Mouse (Mus musculus) heart, embryonic 16.5 days (tissue): ENCODE measurements around the gene Mfrp. TPM values are rescaled to one million over a fixed set of nuclear protein-coding genes. Genes with fewer than 3 reads are reported as not detected.
A peak's percentile ranks its signal among the peaks of the same experiment; 100 is the strongest.

Experiments
- ATAC-seq: fragments of 200-750 bp; cut with Nextera tagmentation; replicated peaks from 2 replicates; pipeline ENCODE4 v1.8.0; 2017; ENCODE audit warnings: moderate number of reproducible peaks; ENCODE audit not compliant: insufficient read depth, low FRiP score; ENCODE audit errors: extremely low read depth
- H3K27ac ChIP-seq: fragments of 300-500 bp; sonication (generic); 2 replicates; pipeline ENCODE4 v1.5.1; 2014; ENCODE audit warnings: mild to moderate bottlenecking, low read length, control low read depth, moderate library complexity
- H3K27me3 ChIP-seq: fragments of 300-500 bp; sonication (generic); 2 replicates; pipeline ENCODE4 v1.6.1; 2014; ENCODE audit warnings: low read length, mixed read lengths; ENCODE audit not compliant: control insufficient read depth, insufficient read depth
- H3K36me3 ChIP-seq: fragments of 300-500 bp; sonication (generic); 2 replicates; pipeline ENCODE4 v1.6.1; 2014; ENCODE audit not compliant: control insufficient read depth, insufficient read depth
- H3K4me1 ChIP-seq: fragments of 300-500 bp; sonication (generic); 2 replicates; pipeline ENCODE4 v1.6.1; 2014; ENCODE audit warnings: low read length, mixed read lengths; ENCODE audit not compliant: control insufficient read depth, insufficient read depth
- H3K4me2 ChIP-seq: fragments of 300-500 bp; sonication (generic); 2 replicates; pipeline ENCODE4 v1.6.1; 2014; ENCODE audit warnings: low read depth, mild to moderate bottlenecking, control low read depth, low read length
- H3K4me3 ChIP-seq: fragments of 300-500 bp; sonication (generic); 2 replicates; pipeline ENCODE4 v1.5.1; 2014; ENCODE audit warnings: mild to moderate bottlenecking, control low read depth, low read length
- H3K9ac ChIP-seq: fragments of 300-500 bp; sonication (generic); 2 replicates; pipeline ENCODE4 v1.6.1; 2014; ENCODE audit warnings: low read length, control low read depth
- H3K9me3 ChIP-seq: fragments of 300-500 bp; sonication (generic); replicated peaks from 2 replicates; pipeline ENCODE4 v1.6.1; 2016; ENCODE audit warnings: low read length; ENCODE audit not compliant: control insufficient read depth
- WGBS: fragments of 180-500 bp; shearing (Covaris S2); extraction: QIAGEN DNeasy Blood & Tissue Kit; methylation state at CpG from one replicate; pipeline ENCODE4 v1.1.7; 2014; 5-methylcytosine and 5-hydroxymethylcytosine counted together
- polyA plus RNA-seq: library from polyadenylated mRNA; unstranded; fragments of >200 nt; fragmentation: Nextera tagmentation; extraction: Ambion mirVana; gene quantifications from 2 replicates; pipeline ENCODE4 v1.2.1, GENCODE M21; 2015

Gene Mfrp
- polyA plus RNA-seq, 1 experiment from 2014 or later: not detected

DNA sequence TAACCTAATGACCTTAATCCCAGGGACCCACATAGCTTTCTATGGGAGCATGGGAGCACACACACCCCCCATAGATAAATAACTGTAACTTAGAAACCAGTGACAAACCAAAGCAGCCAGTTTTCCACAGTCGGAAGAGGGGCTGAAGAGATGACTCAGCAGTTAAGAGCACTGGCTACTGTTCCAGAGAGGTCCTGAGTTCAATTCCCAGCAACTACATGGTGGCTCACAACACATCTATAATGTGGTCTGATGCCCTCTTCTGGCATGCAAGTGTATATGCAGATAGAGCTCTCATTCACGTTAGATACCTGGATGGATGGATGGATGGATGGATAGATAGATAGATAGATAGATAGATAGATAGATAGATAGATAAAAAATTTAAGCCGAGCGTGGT is 14.7 kb downstream of the Mfrp start:
- 84% methylated on average over 4 of the region's 4 CpGs for WGBS
- Histone ChIP-seq H3K36me3 (no peaks in the 10 kb centered on the region), H3K27ac (peak overlapping the region; percentile 16; the same call in 1 of the 2 replicates), H3K4me3 (no peak overlapping the region), H3K27me3 (no peaks in the 10 kb centered on the region), H3K9me3 (no peaks in the 10 kb centered on the region), H3K4me1 (peaks cover 2% of the 10 kb centered on the region; the same call in 1 of the 2 replicates), H3K4me2 (no peak overlapping the region), H3K9ac (no peak overlapping the region)
- no peak for ATAC-seq

DNA sequence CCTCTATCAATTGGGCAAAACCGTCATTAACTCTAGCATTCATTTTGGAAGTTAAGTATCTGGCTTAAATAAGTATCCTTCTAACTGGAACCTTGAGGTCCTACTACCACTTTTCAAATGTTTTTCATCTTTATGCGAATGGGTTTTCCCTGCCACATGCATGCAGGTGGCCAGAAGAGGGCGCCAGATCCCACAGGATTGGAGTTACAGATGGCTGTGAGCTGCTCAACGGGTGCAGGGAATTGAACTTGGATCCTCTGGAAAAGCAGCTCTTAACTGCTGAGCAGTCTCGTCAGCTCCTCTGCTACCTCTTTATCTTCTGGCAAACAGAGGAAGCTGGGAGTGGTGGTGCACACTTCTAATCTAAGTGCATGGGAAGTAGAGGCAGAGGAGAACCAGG is 17.5 kb downstream of the Mfrp start:
- Histone ChIP-seq H3K9me3 (no peaks in the 10 kb centered on the region), H3K4me2 (no peak overlapping the region), H3K4me3 (no peak overlapping the region), H3K9ac (no peak overlapping the region), H3K27ac (no peak overlapping the region), H3K27me3 (no peaks in the 10 kb centered on the region), H3K36me3 (no peaks in the 10 kb centered on the region), H3K4me1 (no peaks in the 10 kb centered on the region)
- ATAC-seq: no peak
- 53% methylated on average over 5 of the region's 5 CpGs for WGBS

DNA sequence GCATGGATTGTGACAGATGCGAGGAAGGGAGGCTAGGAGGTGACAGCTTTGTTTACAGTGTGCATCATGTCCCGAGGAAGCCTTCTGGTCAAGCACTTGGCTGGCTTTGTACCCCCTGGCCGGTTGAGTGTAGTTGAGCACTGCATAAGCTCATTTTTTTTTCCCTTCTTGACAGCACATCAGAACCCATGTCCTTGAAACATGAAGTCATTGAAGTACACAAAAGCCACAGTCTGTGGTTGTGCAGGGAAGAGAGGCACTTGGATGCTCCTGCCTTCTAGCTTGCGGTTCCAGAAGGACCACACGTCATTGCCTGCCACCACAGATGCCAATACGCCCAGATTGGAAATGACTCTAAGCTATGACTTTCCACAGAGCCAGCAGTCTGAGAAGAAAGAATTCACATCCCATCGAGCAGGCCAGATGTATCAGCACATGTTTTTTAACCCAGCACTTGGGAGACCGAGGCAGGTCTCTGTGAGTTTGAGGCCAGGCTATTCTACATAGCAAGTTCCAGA is 18.5 kb downstream of the Mfrp start:
- Histone ChIP-seq H3K36me3 (no peaks in the 10 kb centered on the region), H3K27me3 (no peaks in the 10 kb centered on the region), H3K27ac (no peak overlapping the region), H3K4me2 (no peak overlapping the region), H3K4me1 (no peaks in the 10 kb centered on the region), H3K9ac (no peak overlapping the region), H3K9me3 (no peaks in the 10 kb centered on the region), H3K4me3 (no peak overlapping the region)
- no peak for ATAC-seq
- WGBS: 70% methylated on average over 8 of the region's 8 CpGs

DNA sequence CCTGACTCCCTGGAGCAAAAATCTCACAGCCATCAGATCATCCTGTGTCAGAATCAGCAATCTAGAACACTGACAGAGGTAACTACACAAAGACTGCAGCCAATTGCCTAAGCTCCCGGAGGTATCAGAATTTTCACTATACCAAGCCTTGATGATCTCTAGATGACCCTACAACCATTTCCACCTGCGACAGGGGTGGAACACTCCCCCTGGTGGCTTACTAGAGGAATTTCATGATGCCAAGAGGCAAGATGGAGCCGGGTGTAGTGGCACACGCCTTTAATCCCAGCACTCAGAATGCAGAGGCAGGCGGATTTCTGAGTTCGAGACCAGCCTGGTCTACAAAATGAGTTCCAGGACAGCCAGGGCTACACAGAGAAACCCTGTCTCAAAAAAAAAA is 22.8 kb downstream of the Mfrp start:
- no peak for ATAC-seq
- Histone ChIP-seq H3K4me3 (no peak overlapping the region), H3K27me3 (no peaks in the 10 kb centered on the region), H3K4me2 (no peak overlapping the region), H3K9ac (no peak overlapping the region), H3K4me1 (peaks cover 16% of the 10 kb centered on the region), H3K27ac (no peak overlapping the region), H3K36me3 (no peaks in the 10 kb centered on the region), H3K9me3 (no peaks in the 10 kb centered on the region)
- WGBS: 64% methylated on average over 6 of the region's 6 CpGs

DNA sequence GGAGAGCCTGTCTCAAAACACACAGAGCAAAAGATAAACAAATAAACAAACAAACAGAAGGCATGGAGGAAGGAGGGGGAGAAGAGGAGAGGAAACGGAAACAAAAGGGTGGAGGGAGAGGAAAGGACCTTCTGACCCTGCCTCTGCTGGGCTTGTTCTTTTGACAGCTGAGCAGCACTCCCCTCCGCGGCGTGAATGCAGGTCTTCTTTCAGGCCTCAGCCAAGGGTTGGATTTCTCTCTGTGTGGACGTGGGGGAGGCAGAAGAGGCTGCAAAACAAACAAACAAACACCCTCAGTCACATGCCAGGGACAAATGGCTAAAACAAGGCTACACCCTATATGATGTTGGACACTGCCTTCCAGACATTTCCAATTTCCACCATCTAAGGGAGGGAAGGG is 23.5 kb downstream of the Mfrp start:
- H3K4me2 ChIP-seq: no peak overlapping the region
- H3K27me3 ChIP-seq: no peaks in the 10 kb centered on the region
- H3K9ac ChIP-seq: no peak overlapping the region
- H3K4me3 ChIP-seq: no peak overlapping the region
- no peak for ATAC-seq
- H3K4me1 ChIP-seq: peaks cover 20% of the 10 kb centered on the region
- H3K36me3 ChIP-seq: no peaks in the 10 kb centered on the region
- no peak overlapping the region for H3K27ac ChIP-seq
- 59% methylated on average over 5 of the region's 5 CpGs for WGBS
- H3K9me3 ChIP-seq: no peaks in the 10 kb centered on the region

DNA sequence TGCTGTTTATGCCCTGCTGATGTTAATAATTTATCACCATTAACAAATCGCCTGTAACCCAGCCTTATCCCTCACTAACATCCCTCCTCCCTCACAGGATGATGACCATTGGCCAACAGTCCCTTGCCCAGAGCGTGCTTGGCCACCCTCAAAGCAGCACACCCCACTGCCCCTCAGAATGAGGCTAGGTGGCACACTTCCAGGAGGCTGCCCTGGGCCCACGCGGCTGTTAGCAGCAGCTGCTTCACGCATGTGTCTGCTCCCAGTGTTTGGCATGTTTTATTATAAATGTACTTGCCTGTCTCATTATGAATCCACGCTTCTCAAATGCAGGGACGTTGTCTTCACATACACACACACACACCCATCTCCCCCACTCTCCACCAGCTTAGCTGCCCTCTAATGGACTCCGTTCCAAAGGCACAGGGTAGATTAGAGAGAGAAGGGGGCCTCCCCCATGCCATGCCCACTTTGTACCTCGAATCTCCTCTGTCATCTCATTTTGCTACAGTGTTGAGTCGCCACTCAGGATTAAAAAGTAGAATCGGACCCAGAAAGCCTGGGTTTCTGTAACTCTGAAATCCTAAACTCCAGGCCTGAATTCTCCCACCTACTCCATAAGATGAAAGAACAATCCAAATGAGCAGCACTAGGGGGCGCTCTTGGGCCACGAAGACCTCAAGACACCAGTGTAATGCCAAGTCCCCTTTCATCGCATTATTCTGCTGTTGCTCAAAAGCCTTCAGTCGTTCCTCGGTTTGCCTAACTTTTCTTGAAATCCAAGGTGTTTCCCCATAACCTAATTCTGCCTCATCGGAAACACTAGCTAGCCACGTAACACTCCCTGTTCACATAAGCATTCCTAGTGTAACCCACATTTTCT is 24.3 kb downstream of the Mfrp start:
- no peaks in the 10 kb centered on the region for H3K27me3 ChIP-seq
- H3K27ac ChIP-seq: peak overlapping the region; percentile 34
- peaks cover 26% of the 10 kb centered on the region for H3K4me1 ChIP-seq
- H3K36me3 ChIP-seq: no peaks in the 10 kb centered on the region
- 0 out of 2 replicates have a peak overlapping the region, but pooled peaks have one; percentile 2 for H3K4me3 ChIP-seq
- no peak for ATAC-seq
- peak overlapping the region; percentile 41 for H3K4me2 ChIP-seq
- H3K9me3 ChIP-seq: no peaks in the 10 kb centered on the region
- 34% methylated on average over 18 of the region's 18 CpGs for WGBS
- 0 out of 2 replicates have a peak overlapping the region, but pooled peaks have one; percentile 3 for H3K9ac ChIP-seq

DNA sequence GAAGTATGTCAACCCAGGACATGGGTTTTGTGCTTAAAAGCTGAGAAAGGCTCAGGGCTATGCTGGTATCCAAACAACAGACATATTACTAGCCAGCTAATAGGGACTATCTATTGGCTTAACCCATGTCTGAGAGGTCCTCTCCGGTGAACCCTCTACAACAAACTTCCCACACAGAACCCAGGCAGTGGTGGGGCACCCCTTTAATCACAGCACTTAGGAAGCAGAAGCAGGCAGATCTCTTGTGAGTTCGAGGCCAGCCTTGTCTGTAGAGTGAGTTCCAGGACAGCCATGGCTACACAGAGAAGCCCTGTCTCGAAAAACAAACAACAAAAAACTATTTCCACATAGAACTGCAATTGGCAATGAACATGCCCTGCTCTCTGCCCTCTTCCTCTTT is 25.2 kb downstream of the Mfrp start:
- Histone ChIP-seq H3K4me2 (no peak overlapping the region), H3K9me3 (no peaks in the 10 kb centered on the region), H3K27ac (peak overlapping the region; percentile 34), H3K36me3 (no peaks in the 10 kb centered on the region), H3K4me1 (peaks cover 32% of the 10 kb centered on the region), H3K9ac (no peak overlapping the region), H3K27me3 (no peaks in the 10 kb centered on the region), H3K4me3 (no peak overlapping the region)
- WGBS: 73% methylated on average over 3 of the region's 3 CpGs
- ATAC-seq: no peak

DNA sequence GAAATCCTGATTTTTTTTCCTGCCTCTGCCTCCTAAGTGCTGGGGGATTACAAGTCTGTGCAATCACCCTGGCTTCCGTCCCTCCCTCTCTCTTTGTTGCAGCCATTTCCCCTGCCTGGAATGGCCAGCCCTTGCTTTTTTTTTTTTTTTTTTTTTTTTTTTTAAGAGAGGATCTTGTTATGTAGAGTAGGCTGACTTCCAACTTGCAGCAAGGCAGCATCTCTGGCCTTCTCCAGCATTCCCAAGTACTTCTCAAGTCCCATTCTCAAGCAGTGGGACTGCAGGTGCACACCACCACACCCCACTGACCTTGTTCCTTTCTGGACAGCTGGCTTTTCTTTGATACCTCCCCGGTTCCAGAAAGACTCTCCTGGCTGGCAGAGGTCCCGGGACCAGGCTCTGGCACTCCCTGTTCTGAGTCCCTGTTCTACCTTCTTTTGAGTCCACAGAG is 25.8 kb downstream of the Mfrp start:
- Histone ChIP-seq H3K4me1 (peaks cover 32% of the 10 kb centered on the region), H3K27ac (peak overlapping the region; percentile 44), H3K9ac (no peak overlapping the region), H3K9me3 (no peaks in the 10 kb centered on the region), H3K4me3 (no peak overlapping the region), H3K27me3 (no peaks in the 10 kb centered on the region), H3K4me2 (no peak overlapping the region), H3K36me3 (no peaks in the 10 kb centered on the region)
- no peak for ATAC-seq
- 52% methylated on average over 3 of the region's 3 CpGs for WGBS

DNA sequence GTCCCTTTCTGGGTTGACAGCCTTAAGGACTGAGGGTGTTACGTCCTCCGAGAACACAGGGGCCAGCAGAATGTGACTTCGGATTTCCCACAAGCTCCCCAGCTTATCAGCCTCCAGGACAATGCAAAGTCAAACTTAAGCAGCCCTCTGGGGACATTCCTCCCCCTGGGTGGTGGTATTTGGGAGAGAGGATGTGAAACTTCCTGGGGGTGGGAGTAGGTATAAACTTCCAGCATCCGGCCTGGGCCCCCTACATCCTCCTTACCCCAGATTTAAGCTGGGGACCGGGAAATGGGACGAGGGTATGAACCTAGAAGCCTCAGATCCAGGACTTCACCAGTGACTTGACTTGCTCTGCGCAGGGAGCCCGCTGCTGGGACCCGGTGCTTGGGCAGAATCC is 28.1 kb downstream of the Mfrp start:
- Histone ChIP-seq H3K27me3 (no peaks in the 10 kb centered on the region), H3K9me3 (no peaks in the 10 kb centered on the region), H3K4me2 (peak overlapping the region; percentile 89), H3K9ac (peak overlapping the region; percentile 82), H3K4me1 (peaks cover 42% of the 10 kb centered on the region), H3K27ac (peak overlapping the region; percentile 93), H3K36me3 (no peaks in the 10 kb centered on the region), H3K4me3 (peak overlapping the region; percentile 53)
- 3% methylated on average over 9 of the region's 9 CpGs for WGBS
- 0 out of 2 replicates have a peak, but pooled peaks have one; percentile 9 for ATAC-seq
